Mouse (Mus musculus): ENCODE results near the gene Sart3. TPM values are rescaled to one million over a fixed set of nuclear protein-coding genes. Genes with fewer than 3 reads are reported as not detected.
"Not testable (repeated sequence)": the region's sequence is repeated elsewhere in the genome, so short reads cannot be mapped to it uniquely, and the experiment has no call there.

Sart3 gene
- 45.7 and 47.4 TPM in 2 replicates for polyA plus RNA-seq (2015; fragmentation: Nextera tagmentation; extraction: Ambion mirVana)

- H3K27ac ChIP-seq (replicated peaks) = peak within 1 kb of the TSS; percentile 99
- H3K4me1 ChIP-seq (replicated peaks) = peaks cover 33% of the 10 kb centered on the region
- peak within 1 kb of the TSS; percentile 93 for H3K4me3 ChIP-seq
- under 1% methylated on average over 46 of the region's 49 CpGs for WGBS
- H3K9ac ChIP-seq = peak within 1 kb of the TSS; percentile 80
- H3K36me3 ChIP-seq = peaks cover 29% of the 10 kb centered on the region
- peak; percentile 87 for ATAC-seq (ENCODE audit: low FRiP score, low read depth)
- H3K9me3 ChIP-seq = no peaks in the 10 kb centered on the region
- H3K4me2 ChIP-seq = peak within 1 kb of the TSS; percentile 97
- no peaks in the 10 kb centered on the region for H3K27me3 ChIP-seq
These were observed at the start of gene Sart3, which contains the start of gene Iscu for GRCm38 (mm10) chr5:113772450-113772895. Gene Sart3, minus strand, starts transcription at chr5:113772510. Gene Iscu, plus strand, starts transcription at chr5:113772748.

GRCm38 (mm10) chr5:113818572-113818971 is 46.3 kb upstream of the Sart3 start:
- WGBS = 66% methylated on average over 14 of the region's 14 CpGs
- ATAC-seq (ENCODE audit: low FRiP score, low read depth) = peak; percentile 59; the same call in 1 of the 2 replicates
- Histone ChIP-seq H3K9ac (no peak overlapping the region), H3K4me3 (no peak overlapping the region), H3K4me2 (no peak overlapping the region), H3K4me1 (replicated peaks) (no peaks in the 10 kb centered on the region), H3K36me3 (no peaks in the 10 kb centered on the region), H3K27ac (replicated peaks) (no peak overlapping the region), H3K9me3 (no peaks in the 10 kb centered on the region), H3K27me3 (no peaks in the 10 kb centered on the region)

- Histone ChIP-seq H3K9me3 (no peaks in the 10 kb centered on the region), H3K36me3 (no peaks in the 10 kb centered on the region), H3K4me3 (no peak overlapping the region), H3K27ac (replicated peaks) (no peak overlapping the region), H3K4me2 (no peak overlapping the region), H3K27me3 (no peaks in the 10 kb centered on the region), H3K4me1 (replicated peaks) (no peaks in the 10 kb centered on the region), H3K9ac (no peak overlapping the region)
- ATAC-seq (ENCODE audit: low FRiP score, low read depth) = no peak
- 12% methylated on average over 15 of the region's 15 CpGs for WGBS
These were observed 43.4 kb upstream of the Sart3 start for GRCm38 (mm10) chr5:113815638-113816152.

GRCm38 (mm10) chr5:113815041-113815389 is 42.7 kb upstream of the Sart3 start:
- Histone ChIP-seq H3K36me3 (no peaks in the 10 kb centered on the region), H3K9me3 (no peaks in the 10 kb centered on the region), H3K27ac (replicated peaks) (no peak overlapping the region), H3K4me2 (no peak overlapping the region), H3K4me1 (replicated peaks) (no peaks in the 10 kb centered on the region), H3K9ac (no peak overlapping the region), H3K4me3 (no peak overlapping the region), H3K27me3 (no peaks in the 10 kb centered on the region)
- WGBS = 54% methylated on average over 11 of the region's 11 CpGs
- no peak for ATAC-seq (ENCODE audit: low FRiP score, low read depth)

- no peaks in the 10 kb centered on the region for H3K27me3 ChIP-seq
These were observed 42.1 kb upstream of the Sart3 start for GRCm38 (mm10) chr5:113814111-113815040.

GRCm38 (mm10) chr5:113813608-113814007 is 41.3 kb upstream of the Sart3 start:
- Histone ChIP-seq H3K9me3 (no peaks in the 10 kb centered on the region), H3K4me3 (no peak overlapping the region), H3K27me3 (no peaks in the 10 kb centered on the region), H3K36me3 (no peaks in the 10 kb centered on the region), H3K27ac (replicated peaks) (no peak overlapping the region), H3K4me2 (no peak overlapping the region), H3K4me1 (replicated peaks) (no peaks in the 10 kb centered on the region), H3K9ac (no peak overlapping the region)
- WGBS = 24% methylated on average over 9 of the region's 9 CpGs
- ATAC-seq (ENCODE audit: low FRiP score, low read depth) = no peak

More at GRCm38 (mm10) chr5:113814111-113815040, 42.1 kb upstream of the Sart3 start:
- no peak overlapping the region for H3K9ac ChIP-seq
- WGBS = 40% methylated on average over 27 of the region's 27 CpGs
- H3K27ac ChIP-seq (replicated peaks) = no peak overlapping the region
- ATAC-seq (ENCODE audit: low FRiP score, low read depth) = no peak
- H3K36me3 ChIP-seq = no peaks in the 10 kb centered on the region
- no peak overlapping the region for H3K4me2 ChIP-seq
- no peaks in the 10 kb centered on the region for H3K4me1 ChIP-seq (replicated peaks)
- H3K4me3 ChIP-seq = no peak overlapping the region
- no peaks in the 10 kb centered on the region for H3K9me3 ChIP-seq

- no peak overlapping the region for H3K4me3 ChIP-seq
- no peaks in the 10 kb centered on the region for H3K9me3 ChIP-seq
- 96% methylated on average over 2 of the region's 2 CpGs for WGBS
- H3K36me3 ChIP-seq = no peaks in the 10 kb centered on the region
- H3K27ac ChIP-seq (replicated peaks) = no peak overlapping the region
- no peaks in the 10 kb centered on the region for H3K27me3 ChIP-seq
- no peak overlapping the region for H3K4me2 ChIP-seq
- no peaks in the 10 kb centered on the region for H3K4me1 ChIP-seq (replicated peaks)
- H3K9ac ChIP-seq = no peak overlapping the region
- ATAC-seq (ENCODE audit: low FRiP score, low read depth) = no peak
These were observed 40.3 kb upstream of the Sart3 start for GRCm38 (mm10) chr5:113812638-113813037.

- H3K4me1 ChIP-seq (replicated peaks); H3K9me3 ChIP-seq; H3K4me3 ChIP-seq; H3K9ac ChIP-seq; H3K27ac ChIP-seq (replicated peaks); H3K27me3 ChIP-seq; H3K4me2 ChIP-seq; ATAC-seq (ENCODE audit: low FRiP score, low read depth); H3K36me3 ChIP-seq: not testable (repeated sequence)
- 24% methylated on average over 11 of the region's 12 CpGs for WGBS
These were observed 39.6 kb upstream of the Sart3 start for GRCm38 (mm10) chr5:113811824-113812420.

GRCm38 (mm10) chr5:113810111-113810510 is 37.8 kb upstream of the Sart3 start:
- Histone ChIP-seq H3K4me2 (no peak overlapping the region), H3K9me3 (no peaks in the 10 kb centered on the region), H3K4me1 (replicated peaks) (no peaks in the 10 kb centered on the region), H3K27ac (replicated peaks) (no peak overlapping the region), H3K36me3 (no peaks in the 10 kb centered on the region), H3K9ac (no peak overlapping the region), H3K27me3 (no peaks in the 10 kb centered on the region), H3K4me3 (no peak overlapping the region)
- ATAC-seq (ENCODE audit: low FRiP score, low read depth) = no peak
- 97% methylated on average over 4 of the region's 4 CpGs for WGBS

GRCm38 (mm10) chr5:113808177-113808576 is 35.9 kb upstream of the Sart3 start:
- WGBS = 85% methylated on average over 2 of the region's 2 CpGs

GRCm38 (mm10) chr5:113807712-113808111 is 35.4 kb upstream of the Sart3 start:
- 55% methylated on average over 9 of the region's 9 CpGs for WGBS
- no peak for ATAC-seq (ENCODE audit: low FRiP score, low read depth)
- H3K27me3 ChIP-seq = no peaks in the 10 kb centered on the region
- H3K27ac ChIP-seq (replicated peaks) = no peak overlapping the region
- no peak overlapping the region for H3K9ac ChIP-seq
- H3K36me3 ChIP-seq = no peaks in the 10 kb centered on the region
- no peaks in the 10 kb centered on the region for H3K9me3 ChIP-seq
- H3K4me2 ChIP-seq = no peak overlapping the region
- no peaks in the 10 kb centered on the region for H3K4me1 ChIP-seq (replicated peaks)
- no peak overlapping the region for H3K4me3 ChIP-seq

More at GRCm38 (mm10) chr5:113808177-113808576, 35.9 kb upstream of the Sart3 start:
- Histone ChIP-seq H3K27me3 (no peaks in the 10 kb centered on the region), H3K4me1 (replicated peaks) (no peaks in the 10 kb centered on the region), H3K4me3 (no peak overlapping the region), H3K9ac (no peak overlapping the region), H3K9me3 (no peaks in the 10 kb centered on the region), H3K36me3 (no peaks in the 10 kb centered on the region), H3K27ac (replicated peaks) (no peak overlapping the region), H3K4me2 (no peak overlapping the region)
- no peak for ATAC-seq (ENCODE audit: low FRiP score, low read depth)

GRCm38 (mm10) chr5:113806414-113806813 is 34.1 kb upstream of the Sart3 start:
- H3K9me3 ChIP-seq = no peaks in the 10 kb centered on the region
- no peaks in the 10 kb centered on the region for H3K4me1 ChIP-seq (replicated peaks)
- no peak overlapping the region for H3K27ac ChIP-seq (replicated peaks)
- no peak overlapping the region for H3K9ac ChIP-seq
- no peak overlapping the region for H3K4me3 ChIP-seq
- H3K4me2 ChIP-seq = no peak overlapping the region
- WGBS = 47% methylated on average over 10 of the region's 10 CpGs
- H3K36me3 ChIP-seq = no peaks in the 10 kb centered on the region
- H3K27me3 ChIP-seq = no peaks in the 10 kb centered on the region
- no peak for ATAC-seq (ENCODE audit: low FRiP score, low read depth)

Data from hindbrain, embryonic 15.5 days (tissue).